ENCODE assay signal across 9 mouse cellular contexts in the genomic region with DNA sequence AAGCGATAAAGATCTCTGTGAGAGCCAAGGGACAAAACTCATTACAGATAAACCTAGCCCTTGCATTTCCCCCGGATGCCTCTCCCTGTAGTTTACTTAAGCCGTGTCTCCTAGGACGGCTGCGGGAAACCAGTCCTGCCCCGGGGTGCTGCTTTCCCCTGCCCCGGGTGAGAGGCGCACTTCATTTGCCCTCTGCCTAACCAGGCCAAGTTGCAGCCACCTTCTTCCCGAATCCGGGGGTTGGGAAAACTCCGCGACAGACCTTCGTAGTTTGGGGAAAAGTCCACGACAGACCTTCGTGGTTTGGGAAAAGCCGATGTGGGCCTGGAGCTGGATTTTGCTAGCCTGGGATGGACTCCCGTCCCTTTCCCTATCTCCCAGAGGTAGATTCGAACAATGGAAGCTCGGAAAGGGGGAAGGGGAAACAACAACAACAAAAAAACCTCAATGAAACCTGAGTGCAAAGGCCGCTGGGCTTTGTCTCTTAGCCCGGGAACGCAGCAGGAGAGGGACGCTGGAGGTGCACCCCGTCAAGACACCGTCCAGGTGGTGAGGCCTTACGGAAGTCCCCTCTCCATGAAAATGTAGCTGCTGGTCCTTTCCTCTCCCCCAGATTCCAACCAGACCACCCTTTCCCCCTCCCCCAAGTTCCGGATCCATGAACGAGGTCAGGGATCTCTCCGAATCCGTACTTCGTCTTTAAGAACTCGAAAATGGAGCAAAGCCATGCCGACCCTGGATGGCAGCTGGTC. TPM values are rescaled to one million over a fixed set of nuclear protein-coding genes. Genes with fewer than 3 reads are reported as not detected.
DNase-seq lines count a peak whose midpoint lies in the region; ATAC-seq lines count a peak whose summit lies in the region.
"Had no signal": no experiment of that assay in that cellular context is flagged by ENCODE, and none has a peak within 500 bp of the region (broad histone marks: within the 10 kb centered on the region; RNA-seq: fewer than 3 reads in every experiment).

No protein-coding gene starts in this region.

- H3K9me3 ChIP-seq in heart, embryonic 10.5 days: no peaks in the 10 kb centered on the region
- no peaks in the 10 kb centered on the region for H3K9me3 ChIP-seq in liver, embryonic 16.5 days (replicated peaks; ENCODE audit: control insufficient read depth, low read length)

- under 1% methylated on average over 33 of the region's 33 CpGs for WGBS in heart, embryonic 10.5 days
- WGBS in liver, embryonic 16.5 days (ENCODE audit: insufficient replicate concordance): 1% methylated on average over 33 of the region's 33 CpGs

- H3K36me3 ChIP-seq in heart, embryonic 10.5 days: no peaks in the 10 kb centered on the region
- H3K36me3 ChIP-seq in liver, embryonic 16.5 days (ENCODE audit: control insufficient read depth, insufficient read depth): no peaks in the 10 kb centered on the region

- H3K4me2 ChIP-seq in liver, embryonic 16.5 days (ENCODE audit: low read depth, low read length): peak overlapping the region; percentile 66

- peak overlapping the region; percentile 48 for H3K9ac ChIP-seq in liver, embryonic 16.5 days (ENCODE audit: low read depth, low read length)

- intact Hi-C loops in left cerebral cortex, postnatal 14 days (cut with DNase I): loop anchor here (5.0 to 10.0 kb wide), 4 partner anchors 260 to 590 kb away; no protein-coding TSS in a partner anchor

- 0 out of 2 replicates have a peak, but pooled peaks have one; percentile 1 for ATAC-seq in common myeloid progenitor, adult 5-6 weeks (replicated peaks; ENCODE audit: low read depth, poor library complexity, severe bottlenecking)
- no peak for ATAC-seq in liver, embryonic 16.5 days (ENCODE audit: low read depth)

- H3K4me3 ChIP-seq in heart, embryonic 10.5 days: peak overlapping the region; percentile 70
- peak overlapping the region; percentile 62 for H3K4me3 ChIP-seq in liver, embryonic 16.5 days (ENCODE audit: low read depth, low read length)

- peak; percentile 28 to 29 for DNase-seq in left cerebral cortex, adult 18-20 months (ENCODE audit: low spot score in 2 of 2)
- DNase-seq in left cerebral cortex, postnatal 14 days (ENCODE audit: low spot score in 2 of 2): no peak
- DNase-seq in heart, embryonic 10.5 days (ENCODE audit: low spot score): no peak
- DNase-seq in kidney, adult 9 months: peak; percentile 61
- peak; percentile 37 for DNase-seq in ovary, postnatal 14 days (ENCODE audit: low spot score)
- no peak for DNase-seq in thymus, adult 18-20 months

- peak overlapping the region; percentile 93 for H3K27ac ChIP-seq in heart, embryonic 10.5 days
- peak overlapping the region; percentile 57; the same call in 1 of the 2 replicates for H3K27ac ChIP-seq in liver, embryonic 16.5 days (ENCODE audit: low read length)

- H3K27me3 ChIP-seq in heart, embryonic 10.5 days (ENCODE audit: insufficient read depth, poor library complexity, severe bottlenecking): no peaks in the 10 kb centered on the region
- H3K27me3 ChIP-seq in liver, embryonic 16.5 days (ENCODE audit: control insufficient read depth, insufficient read depth, low read depth, low read length): peaks cover 46% of the 10 kb centered on the region

- H3K4me1 ChIP-seq in heart, embryonic 10.5 days: peaks cover 27% of the 10 kb centered on the region
- no peaks in the 10 kb centered on the region for H3K4me1 ChIP-seq in liver, embryonic 16.5 days (ENCODE audit: control insufficient read depth, low read depth, low read length)

RNA-seq across cellular contexts. Expression of a gene that starts 0.6 kb away (rescaled TPM):
- 10 to 100 TPM; 68.4 to 72.7 TPM for total RNA-seq in left cerebral cortex, adult 18-20 months (2021)
- 100 to 1,000 TPM; 123 TPM for total RNA-seq in left cerebral cortex, postnatal 14 days (2021)
- not detected in 2 replicates for total RNA-seq in common myeloid progenitor, adult 5-6 weeks (2017)
- polyA plus RNA-seq in heart, embryonic 10.5 days (2016; fragmentation: Nextera tagmentation; extraction: Ambion mirVana): 22.2 and 22.8 TPM in 2 replicates
- polyA plus RNA-seq in liver, embryonic 16.5 days (2015; fragmentation: Nextera tagmentation; extraction: Ambion mirVana): 1.5 and 1.7 TPM in 2 replicates
- total RNA-seq: MEL had no signal

Comparison
In these comparisons a context has a peak if more than half of its experiments do, and no peak if none do; other contexts are left out.
1. DNase-seq: peak in left cerebral cortex, adult 18-20 months (2 of 2), kidney, adult 9 months (single experiment) and ovary, postnatal 14 days (single experiment); none in left cerebral cortex, postnatal 14 days (0 of 2), heart, embryonic 10.5 days (single experiment) and thymus, adult 18-20 months (0 of 2).
2. RNA of a gene that starts 0.6 kb away (total RNA-seq): 123 TPM in left cerebral cortex, postnatal 14 days and 68.4 to 72.7 TPM in left cerebral cortex, adult 18-20 months; not detected in common myeloid progenitor, adult 5-6 weeks; every median in the first group is over 10 times any median in the second.